Mouse (Mus musculus) layer of hippocampus, adult 9-11 months (tissue): ENCODE data around the gene Pym1.

Source experiments
- DNase-seq: peaks from one replicate; pipeline ENCODE4 v3.0.0; 2022

Gene Pym1

GRCm38 (mm10) chr10:128806086-128806485 lies 58.4 kb downstream of the Pym1 start:
- no peak for DNase-seq

GRCm38 (mm10) chr10:128807018-128807417 lies 59.3 kb downstream of the Pym1 start:
- DNase-seq: no peak
